Mouse (Mus musculus) liver, embryonic 14 days (tissue): ENCODE measurements around the gene Gabra1. TPM values are rescaled to one million over a fixed set of nuclear protein-coding genes. Genes with fewer than 3 reads are reported as not detected.

Experiments used
- polyA plus RNA-seq: library from polyadenylated mRNA; depleted of rRNA; stranded (reverse); fragments of >200 nt; gene quantifications from 2 replicates; pipeline ENCODE4 v1.2.3, GENCODE M21; 2012; rRNA removed

Gene Gabra1
- polyA plus RNA-seq = 0.09 and 0.13 TPM in 2 replicates

GRCm38 (mm10) chr11:42182825-42183152, at the start of gene Gabra1:
Gene Gabra1 (minus strand): TSS chr11:42182930.

Other genes with a start within 250 kb of the Gabra1 start
- gene Gabrg2, start 182.1 kb downstream of the Gabra1 start, polyA plus RNA-seq = not detected in 2 replicates
- gene Gabra6, start 138.1 kb upstream of the Gabra1 start, polyA plus RNA-seq = not detected in 2 replicates
- 0.01 and 0.03 TPM in 2 replicates for gene Gabrb2, start 236.8 kb upstream of the Gabra1 start, polyA plus RNA-seq